Mouse (Mus musculus) hindbrain, embryonic 11.5 days (tissue): ENCODE results near the gene Edrf1. TPM values are rescaled to one million over a fixed set of nuclear protein-coding genes. Genes with fewer than 3 reads are reported as not detected.

Experiments
- ATAC-seq: fragments of 200-750 bp; cut with Nextera tagmentation; 2 replicates; pipeline ENCODE4 v1.8.0; 2017; ENCODE audit warnings: mild to moderate bottlenecking, moderate TSS enrichment, moderate library complexity; ENCODE audit not compliant: low FRiP score
- DNase-seq: peaks from one replicate; pipeline ENCODE4 v3.0.0-alpha.2; 2015; ENCODE audit warnings: low spot score
- H3K27ac ChIP-seq: fragments of 300-500 bp; sonication (generic); 2 replicates; pipeline ENCODE4 v1.5.1; 2014; ENCODE audit warnings: mild to moderate bottlenecking, low read depth, low read length
- H3K27me3 ChIP-seq: fragments of 300-500 bp; sonication (generic); 2 replicates; pipeline ENCODE4 v1.6.1; 2014; ENCODE audit warnings: mild to moderate bottlenecking, low read length, moderate library complexity, mixed read lengths; ENCODE audit not compliant: control insufficient read depth, insufficient read depth
- H3K36me3 ChIP-seq: fragments of 300-500 bp; sonication (generic); 2 replicates; pipeline ENCODE4 v1.6.1; 2014; ENCODE audit warnings: mild to moderate bottlenecking, low read length, moderate library complexity, mixed read lengths; ENCODE audit not compliant: control insufficient read depth, insufficient read depth
- H3K4me1 ChIP-seq: fragments of 300-500 bp; sonication (generic); replicated peaks from 2 replicates; pipeline ENCODE4 v1.6.1; 2014; ENCODE audit warnings: low read length, mixed read lengths; ENCODE audit not compliant: control insufficient read depth, insufficient read depth
- H3K4me2 ChIP-seq: fragments of 300-500 bp; sonication (generic); replicated peaks from 2 replicates; pipeline ENCODE4 v1.6.1; 2014; ENCODE audit warnings: mild to moderate bottlenecking, low read depth, low read length
- H3K4me3 ChIP-seq: fragments of 300-500 bp; sonication (generic); 2 replicates; pipeline ENCODE4 v1.5.1; 2014; ENCODE audit warnings: low read depth, low read length
- H3K9ac ChIP-seq: fragments of 300-500 bp; sonication (generic); 2 replicates; pipeline ENCODE4 v1.6.1; 2014; ENCODE audit warnings: low read depth, low read length
- H3K9me3 ChIP-seq: fragments of 300-500 bp; sonication (generic); 2 replicates; pipeline ENCODE4 v1.6.1; 2016; ENCODE audit warnings: low read length; ENCODE audit not compliant: control insufficient read depth
- WGBS: fragments of 180-500 bp; shearing (Covaris S2); extraction: QIAGEN DNeasy Blood & Tissue Kit; methylation state at CpG from one replicate; pipeline ENCODE4 v1.1.7; 2014; 5-methylcytosine and 5-hydroxymethylcytosine counted together
- polyA plus RNA-seq: library from polyadenylated mRNA; unstranded; fragments of >200 nt; fragmentation: Nextera tagmentation; extraction: Ambion mirVana; gene quantifications from 2 replicates; pipeline ENCODE4 v1.2.1, GENCODE M21; 2014

Gene Edrf1
- polyA plus RNA-seq, 1 experiment from 2014 or later, result 29.0 TPM

DNA sequence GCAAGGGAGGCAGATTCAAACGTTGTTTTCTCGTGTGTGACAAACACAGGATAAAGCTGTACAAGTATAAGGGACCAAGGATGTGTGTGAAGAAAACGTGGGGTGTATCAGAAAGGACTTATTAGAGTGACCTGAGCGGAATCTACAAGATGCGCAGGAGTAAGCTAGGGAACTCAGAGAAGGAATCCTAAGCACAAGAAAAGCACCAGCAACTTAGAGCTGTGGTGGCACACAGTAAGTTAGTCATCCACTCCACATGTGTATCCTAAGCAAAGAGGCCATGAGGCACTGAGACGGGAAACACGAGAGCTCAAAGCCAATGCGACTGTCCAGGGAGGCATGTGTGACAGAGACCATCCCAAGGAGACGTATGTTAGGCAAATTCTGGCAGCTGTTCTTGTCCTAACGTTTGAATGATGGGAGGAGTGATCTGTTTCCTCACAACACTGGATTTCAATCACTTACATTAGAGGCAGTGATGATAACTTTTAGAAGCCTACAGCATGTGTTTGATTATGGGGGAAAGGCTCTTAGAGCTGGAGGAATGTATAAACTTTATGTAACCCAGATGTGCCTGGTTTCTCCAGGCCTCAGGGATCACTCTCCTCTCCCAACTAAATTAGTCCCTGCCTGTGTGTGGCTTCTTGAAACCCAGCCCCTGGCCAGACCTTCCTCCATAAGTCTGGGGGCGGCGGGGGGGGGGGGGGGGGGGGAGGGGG, 2.3 kb upstream of the Edrf1 start:
- WGBS, result 50% methylated on average over 12 of the region's 12 CpGs
- Histone ChIP-seq H3K9me3 (no peaks in the 10 kb centered on the region), H3K36me3 (no peaks in the 10 kb centered on the region), H3K4me1 (no peaks in the 10 kb centered on the region), H3K4me2 (no peak overlapping the region), H3K9ac (no peak overlapping the region), H3K27me3 (no peaks in the 10 kb centered on the region), H3K27ac (no peak overlapping the region), H3K4me3 (no peak overlapping the region)
- DNase-seq, result peak; percentile 24
- ATAC-seq, result no peak

DNA sequence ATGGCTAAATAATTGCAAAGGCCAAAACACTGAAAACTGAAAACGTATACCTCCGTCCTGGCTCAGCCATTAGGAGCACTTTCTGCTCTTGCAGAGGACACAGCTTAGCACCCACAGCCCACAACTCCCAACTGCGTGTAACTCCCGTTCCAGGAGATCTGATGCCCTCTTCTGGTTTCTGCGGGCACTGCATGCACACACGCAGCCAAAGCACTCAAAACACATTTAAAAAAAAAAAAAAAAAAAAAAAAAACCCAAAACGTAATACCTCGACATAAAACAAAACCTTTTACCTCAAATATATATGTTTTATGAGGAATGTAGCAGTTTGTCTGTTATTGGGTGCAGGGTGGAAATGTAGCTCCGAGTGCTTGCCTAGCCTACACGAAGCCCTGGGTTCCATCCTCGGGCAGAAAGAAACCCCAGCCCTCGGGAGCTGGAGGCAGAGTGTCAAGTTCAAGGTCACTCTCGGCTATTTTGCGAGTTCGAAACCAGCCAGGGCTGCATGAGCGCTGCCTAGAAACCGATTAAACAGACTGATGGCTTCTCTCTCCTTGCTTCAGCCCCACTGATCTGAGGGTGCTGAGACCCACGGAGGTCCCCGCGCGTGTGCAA, 498 bp upstream of the Edrf1 start:
- 2% methylated on average over 21 of the region's 21 CpGs for WGBS
- ATAC-seq, result peak; percentile 54
- H3K36me3 ChIP-seq, result peaks cover 4% of the 10 kb centered on the region; the same call in 1 of the 2 replicates
- no peaks in the 10 kb centered on the region for H3K4me1 ChIP-seq
- H3K4me3 ChIP-seq, result peak overlapping the region; percentile 93
- peak; percentile 92 for DNase-seq
- H3K9ac ChIP-seq, result peak overlapping the region; percentile 88
- no peaks in the 10 kb centered on the region for H3K27me3 ChIP-seq
- H3K4me2 ChIP-seq, result peak overlapping the region; percentile 85
- no peaks in the 10 kb centered on the region for H3K9me3 ChIP-seq
- H3K27ac ChIP-seq, result peak overlapping the region; percentile 91

GRCm38 (mm10) chr7:133638306-133638705, 963 bp downstream of the Edrf1 start:
- peaks cover 5% of the 10 kb centered on the region; the same call in 1 of the 2 replicates for H3K36me3 ChIP-seq
- H3K9me3 ChIP-seq, result no peaks in the 10 kb centered on the region
- H3K4me2 ChIP-seq, result peak overlapping the region; percentile 85
- DNase-seq (no peak), ATAC-seq (no peak; the same call in 1 of the 2 replicates)
- H3K9ac ChIP-seq, result peak overlapping the region; percentile 93
- H3K27me3 ChIP-seq, result no peaks in the 10 kb centered on the region
- WGBS, result 15% methylated on average over 13 of the region's 13 CpGs
- no peaks in the 10 kb centered on the region for H3K4me1 ChIP-seq
- peak overlapping the region; percentile 93 for H3K4me3 ChIP-seq
- no peak overlapping the region for H3K27ac ChIP-seq

DNA sequence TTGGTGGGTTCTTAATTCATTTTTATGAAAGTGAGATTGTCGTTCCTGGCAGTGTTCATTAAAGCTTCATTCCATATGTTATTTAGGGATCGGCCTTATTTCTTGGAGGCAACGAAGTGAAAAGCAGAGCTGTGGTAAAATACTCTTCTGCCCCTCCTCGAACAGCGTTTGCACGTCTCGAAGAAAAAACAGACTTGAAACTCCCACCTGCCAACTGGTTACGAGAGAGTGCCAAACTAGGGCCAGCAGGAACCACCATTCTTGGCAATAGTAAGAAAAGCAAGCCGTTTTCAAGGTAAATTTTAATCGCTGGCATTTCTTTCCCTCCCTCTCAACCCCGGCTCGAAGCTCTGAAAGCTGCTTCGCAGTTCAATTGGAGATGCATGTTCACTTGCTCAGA, 1.5 kb downstream of the Edrf1 start:
- H3K4me3 ChIP-seq, result no peak overlapping the region
- no peak overlapping the region for H3K9ac ChIP-seq

DNA sequence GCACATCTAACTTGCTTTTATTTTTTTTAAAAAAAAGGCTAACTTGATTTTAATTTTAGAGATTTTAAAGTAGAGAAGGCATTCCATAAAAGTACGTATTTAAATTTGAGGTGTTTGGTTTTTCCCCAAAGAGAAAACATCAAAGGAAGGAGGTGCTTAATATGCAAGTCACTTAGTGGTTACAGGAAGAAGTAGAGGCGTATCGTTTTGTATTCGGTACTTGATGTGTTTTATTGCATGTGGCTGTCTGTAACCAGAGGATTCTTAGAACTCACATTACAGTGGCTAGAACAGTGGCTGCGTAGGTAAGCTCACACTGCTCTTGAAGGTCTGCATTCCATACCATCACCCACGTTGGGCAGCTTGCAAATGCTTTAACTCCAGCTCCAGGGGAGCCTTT, 8.4 kb downstream of the Edrf1 start:
- WGBS, result 94% methylated on average over 6 of the region's 6 CpGs

More for the DNA sequence above, 1.5 kb downstream of the Edrf1 start:
- H3K36me3 ChIP-seq, result peaks cover 7% of the 10 kb centered on the region; the same call in 1 of the 2 replicates
- no peak for ATAC-seq
- H3K27me3 ChIP-seq, result no peaks in the 10 kb centered on the region
- peak overlapping the region; percentile 85; the same call in 1 of the 2 replicates for H3K4me2 ChIP-seq
- WGBS, result 95% methylated on average over 13 of the region's 13 CpGs
- H3K9me3 ChIP-seq, result no peaks in the 10 kb centered on the region
- no peak for DNase-seq
- no peak overlapping the region for H3K27ac ChIP-seq
- no peaks in the 10 kb centered on the region for H3K4me1 ChIP-seq

GRCm38 (mm10) chr7:133662467-133662866, 25.1 kb downstream of the Edrf1 start:
- Histone ChIP-seq H3K9me3 (no peaks in the 10 kb centered on the region), H3K27ac (no peak overlapping the region), H3K9ac (no peak overlapping the region), H3K4me1 (no peaks in the 10 kb centered on the region), H3K36me3 (peaks cover 11% of the 10 kb centered on the region; the same call in 1 of the 2 replicates), H3K27me3 (no peaks in the 10 kb centered on the region), H3K4me3 (no peak overlapping the region), H3K4me2 (no peak overlapping the region)
- no peak for DNase-seq
- ATAC-seq, result no peak
- 89% methylated on average over 1 of the region's 1 CpGs for WGBS

More for the DNA sequence above, 8.4 kb downstream of the Edrf1 start:
- no peaks in the 10 kb centered on the region for H3K9me3 ChIP-seq
- DNase-seq (no peak), ATAC-seq (no peak)
- peaks cover 12% of the 10 kb centered on the region for H3K36me3 ChIP-seq
- no peak overlapping the region for H3K27ac ChIP-seq
- no peak overlapping the region for H3K4me2 ChIP-seq
- no peaks in the 10 kb centered on the region for H3K4me1 ChIP-seq
- H3K4me3 ChIP-seq, result no peak overlapping the region
- no peaks in the 10 kb centered on the region for H3K27me3 ChIP-seq
- no peak overlapping the region for H3K9ac ChIP-seq

- Histone ChIP-seq H3K4me2 (no peak overlapping the region), H3K27me3 (no peaks in the 10 kb centered on the region), H3K9ac (no peak overlapping the region), H3K4me3 (no peak overlapping the region), H3K4me1 (no peaks in the 10 kb centered on the region), H3K36me3 (peaks cover 8% of the 10 kb centered on the region), H3K27ac (no peak overlapping the region), H3K9me3 (no peaks in the 10 kb centered on the region)
- ATAC-seq, result no peak
- 94% methylated on average over 1 of the region's 1 CpGs for WGBS
- DNase-seq, result peak; percentile 19
Observed at GRCm38 (mm10) chr7:133669071-133669470, 31.7 kb downstream of the Edrf1 start.

DNA sequence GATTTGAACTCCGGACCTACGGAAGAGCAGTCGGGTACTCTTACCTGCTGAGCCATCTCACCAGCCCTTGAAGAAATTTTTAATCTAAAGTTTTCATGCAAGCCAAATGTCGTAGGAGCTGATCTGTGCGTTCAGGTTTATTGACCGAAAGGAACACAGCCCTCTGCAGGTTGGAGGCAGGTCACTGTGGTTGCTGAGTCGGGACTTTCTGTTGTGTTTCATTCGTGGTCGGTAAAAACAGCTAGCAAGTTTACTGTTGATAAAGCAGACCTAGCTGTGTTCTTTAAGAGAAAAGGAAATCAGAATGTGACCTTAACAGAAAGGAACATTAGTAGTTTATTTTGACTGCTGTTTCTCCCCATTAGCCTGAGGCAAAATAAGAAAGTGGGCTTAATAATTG, 32.6 kb downstream of the Edrf1 start:
- no peaks in the 10 kb centered on the region for H3K27me3 ChIP-seq
- H3K4me1 ChIP-seq, result no peaks in the 10 kb centered on the region
- no peak overlapping the region for H3K4me2 ChIP-seq
- H3K9ac ChIP-seq, result no peak overlapping the region
- 94% methylated on average over 9 of the region's 9 CpGs for WGBS
- DNase-seq (no peak), ATAC-seq (no peak)
- no peak overlapping the region for H3K4me3 ChIP-seq
- no peak overlapping the region for H3K27ac ChIP-seq
- H3K36me3 ChIP-seq, result peaks cover 3% of the 10 kb centered on the region; the same call in 1 of the 2 replicates
- H3K9me3 ChIP-seq, result no peaks in the 10 kb centered on the region

DNA sequence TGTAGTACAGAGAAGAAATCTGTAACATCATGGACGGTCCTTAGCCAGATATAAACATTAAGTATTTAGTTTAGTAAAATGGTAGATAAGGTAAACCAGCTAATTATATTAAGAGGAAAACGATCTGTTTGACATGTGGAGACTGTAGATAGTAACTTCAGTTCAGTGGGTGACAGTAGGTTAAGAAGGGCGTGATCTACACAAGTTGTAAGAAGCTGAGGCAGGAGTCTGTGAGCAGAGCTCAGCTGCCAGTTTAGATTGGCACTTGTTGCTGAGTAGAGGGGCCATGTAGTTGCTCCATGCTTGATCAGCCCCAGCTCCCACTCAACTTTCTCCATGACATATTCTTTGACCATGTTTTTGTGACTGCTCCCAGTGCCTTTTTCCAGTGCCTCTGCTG, 33.5 kb downstream of the Edrf1 start:
- Histone ChIP-seq H3K4me1 (no peaks in the 10 kb centered on the region), H3K9ac (no peak overlapping the region), H3K27ac (no peak overlapping the region), H3K27me3 (no peaks in the 10 kb centered on the region), H3K4me3 (no peak overlapping the region), H3K9me3 (no peaks in the 10 kb centered on the region), H3K36me3 (peaks cover 3% of the 10 kb centered on the region; the same call in 1 of the 2 replicates), H3K4me2 (no peak overlapping the region)
- WGBS, result 96% methylated on average over 3 of the region's 3 CpGs
- DNase-seq (no peak), ATAC-seq (no peak)
